Mouse (Mus musculus): ENCODE results near the gene Fbxl8.

GRCm38 (mm10) chr8:105312891-105313481 lies 48.5 kb downstream of the Fbxl8 start:
- TF ChIP-seq CTCF (IDR thresholded peaks at IDR 0.05; ENCODE audit: low read depth) (no peak), EP300 (optimal IDR thresholded peaks at IDR 0.05) (no peak)
